Mouse (Mus musculus): ENCODE data around the gene Cd151. TPM values are rescaled to one million over a fixed set of nuclear protein-coding genes. Genes with fewer than 3 reads are reported as not detected.

The Cd151 gene
- polyA plus RNA-seq, 1 experiment from 2014 or later: 30.6 TPM

DNA sequence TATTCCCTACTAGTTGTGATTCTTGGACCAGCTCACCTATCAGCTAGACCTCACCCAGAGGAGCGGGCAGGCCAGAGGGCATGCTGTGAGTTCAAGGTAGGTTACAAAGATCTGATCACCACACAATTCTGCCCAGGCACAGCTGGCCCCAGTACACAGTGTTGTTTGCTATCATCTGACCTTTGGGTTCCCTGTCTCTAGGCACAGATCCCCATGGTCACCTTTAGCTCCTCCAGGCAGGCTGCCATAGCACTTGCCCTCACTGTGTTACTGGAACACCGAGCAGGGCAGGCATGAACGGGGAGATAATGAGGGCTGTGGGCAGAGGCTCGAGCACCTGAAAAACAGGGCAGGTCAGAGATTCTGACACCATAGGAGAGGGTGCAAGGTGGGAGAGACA, 50.4 kb downstream of the Cd151 start:
- 79% methylated on average over 4 of the region's 4 CpGs for WGBS
- H3K4me1 ChIP-seq (ENCODE audit: control insufficient read depth, insufficient read depth, low read length): no peaks in the 10 kb centered on the region
- 0 out of 2 replicates have a peak, but pooled peaks have one; percentile 38 for ATAC-seq

DNA sequence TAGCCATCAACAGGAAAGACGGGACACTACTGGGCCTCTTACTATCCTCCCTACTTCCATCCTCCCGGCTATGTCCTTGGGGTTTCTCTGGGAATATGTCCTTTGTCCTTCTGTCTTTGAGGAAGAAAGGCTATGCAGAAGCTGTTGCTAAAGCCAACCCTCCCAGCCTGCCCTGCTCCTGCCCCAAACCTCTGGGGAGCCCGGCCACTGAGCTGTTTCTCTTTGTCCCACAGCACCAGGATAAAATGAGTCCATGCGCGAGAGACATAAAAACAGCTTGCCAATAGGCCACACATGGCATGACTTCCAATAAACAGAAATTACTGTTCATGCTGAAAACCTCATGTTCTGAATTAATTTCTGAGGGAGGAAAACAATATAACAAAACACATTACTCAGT, 51.1 kb downstream of the Cd151 start:
- Histone ChIP-seq H3K4me1 (ENCODE audit: control insufficient read depth, insufficient read depth, low read length) (no peaks in the 10 kb centered on the region), H3K27ac (ENCODE audit: low read length) (no peak overlapping the region), H3K36me3 (ENCODE audit: control insufficient read depth, insufficient read depth, low read length) (no peaks in the 10 kb centered on the region), H3K4me3 (ENCODE audit: low read length) (no peak overlapping the region), H3K9me3 (ENCODE audit: control insufficient read depth, low read length) (no peaks in the 10 kb centered on the region), H3K4me2 (ENCODE audit: low read depth, low read length) (no peak overlapping the region), H3K9ac (ENCODE audit: low read depth, low read length) (no peak overlapping the region), H3K27me3 (replicated peaks; ENCODE audit: control insufficient read depth, insufficient read depth, low read length) (no peaks in the 10 kb centered on the region)
- whole genome bisulfite sequencing: 89% methylated on average over 5 of the region's 5 CpGs
- no peak for ATAC-seq

More for the DNA sequence above, 50.4 kb downstream of the Cd151 start:
- no peak overlapping the region for H3K27ac ChIP-seq (ENCODE audit: low read length)
- H3K9ac ChIP-seq (ENCODE audit: low read depth, low read length): no peak overlapping the region
- no peaks in the 10 kb centered on the region for H3K27me3 ChIP-seq (replicated peaks; ENCODE audit: control insufficient read depth, insufficient read depth, low read length)
- no peaks in the 10 kb centered on the region for H3K9me3 ChIP-seq (ENCODE audit: control insufficient read depth, low read length)
- H3K4me3 ChIP-seq (ENCODE audit: low read length): no peak overlapping the region
- H3K4me2 ChIP-seq (ENCODE audit: low read depth, low read length): no peak overlapping the region
- H3K36me3 ChIP-seq (ENCODE audit: control insufficient read depth, insufficient read depth, low read length): no peaks in the 10 kb centered on the region

DNA sequence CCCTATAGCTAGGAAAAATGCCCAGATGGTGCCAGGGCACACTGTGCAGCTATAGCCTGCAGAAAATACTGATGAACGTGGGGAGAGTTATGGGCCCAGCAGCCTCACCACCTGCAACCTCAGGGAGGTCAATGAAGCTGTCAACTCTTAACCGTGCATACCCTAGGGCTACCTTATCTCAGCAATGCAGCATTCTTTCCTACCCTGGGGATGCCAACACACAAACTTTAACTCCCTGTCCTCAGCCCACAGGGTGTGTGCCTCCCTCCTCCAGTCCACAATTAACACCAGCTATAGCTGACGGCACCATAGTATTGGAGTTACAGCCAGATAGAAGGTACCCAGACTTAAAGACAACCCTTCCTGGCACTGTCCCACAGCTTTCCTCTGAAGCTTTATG, 51.7 kb downstream of the Cd151 start:
- Histone ChIP-seq H3K27ac (ENCODE audit: low read length) (no peak overlapping the region), H3K4me3 (ENCODE audit: low read length) (no peak overlapping the region), H3K27me3 (replicated peaks; ENCODE audit: control insufficient read depth, insufficient read depth, low read length) (no peaks in the 10 kb centered on the region), H3K9ac (ENCODE audit: low read depth, low read length) (no peak overlapping the region), H3K36me3 (ENCODE audit: control insufficient read depth, insufficient read depth, low read length) (no peaks in the 10 kb centered on the region), H3K4me2 (ENCODE audit: low read depth, low read length) (no peak overlapping the region), H3K9me3 (ENCODE audit: control insufficient read depth, low read length) (no peaks in the 10 kb centered on the region), H3K4me1 (ENCODE audit: control insufficient read depth, insufficient read depth, low read length) (no peaks in the 10 kb centered on the region)
- no peak for ATAC-seq
- 70% methylated on average over 3 of the region's 3 CpGs for WGBS

DNA sequence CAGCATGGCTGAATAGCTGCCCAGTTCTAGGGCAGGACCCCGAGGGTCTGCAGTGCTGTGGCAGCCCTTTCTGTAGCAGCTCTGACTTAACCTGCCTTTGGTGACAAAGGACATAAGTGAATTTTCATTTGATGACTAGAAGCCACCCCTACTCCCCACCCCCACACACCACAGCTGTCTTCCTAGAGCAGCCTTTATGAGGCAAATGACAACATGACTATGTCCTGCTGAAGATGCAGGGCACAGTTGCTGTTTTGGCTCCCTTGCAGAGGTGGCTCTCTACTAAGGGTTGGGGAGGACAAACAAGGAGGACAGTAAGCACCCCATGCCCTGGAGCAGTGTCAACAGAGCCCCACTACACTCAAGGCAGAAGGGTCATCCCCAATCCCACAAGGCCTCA, 52.6 kb downstream of the Cd151 start:
- H3K9me3 ChIP-seq (ENCODE audit: control insufficient read depth, low read length): no peaks in the 10 kb centered on the region
- no peak for ATAC-seq
- 74% methylated on average over 1 of the region's 1 CpGs for WGBS

More for the DNA sequence above, 52.6 kb downstream of the Cd151 start:
- no peaks in the 10 kb centered on the region for H3K4me1 ChIP-seq (ENCODE audit: control insufficient read depth, insufficient read depth, low read length)
- no peak overlapping the region for H3K4me2 ChIP-seq (ENCODE audit: low read depth, low read length)
- H3K9ac ChIP-seq (ENCODE audit: low read depth, low read length): no peak overlapping the region
- no peaks in the 10 kb centered on the region for H3K36me3 ChIP-seq (ENCODE audit: control insufficient read depth, insufficient read depth, low read length)
- H3K27ac ChIP-seq (ENCODE audit: low read length): no peak overlapping the region
- no peak overlapping the region for H3K4me3 ChIP-seq (ENCODE audit: low read length)
- H3K27me3 ChIP-seq (replicated peaks; ENCODE audit: control insufficient read depth, insufficient read depth, low read length): no peaks in the 10 kb centered on the region

Other genes starting within 250 kb of the Cd151 start
- gene Phrf1, start 238.6 kb upstream of the Cd151 start, polyA plus RNA-seq (2015; fragmentation: Nextera tagmentation; extraction: Ambion mirVana): 55.2 and 56.7 TPM in 2 replicates
- 6.5 and 9.1 TPM in 2 replicates for gene Irf7, start 200.9 kb upstream of the Cd151 start, polyA plus RNA-seq (2015; fragmentation: Nextera tagmentation; extraction: Ambion mirVana)
- 167 and 234 TPM in 2 replicates for gene Cdhr5, start 190.6 kb upstream of the Cd151 start, polyA plus RNA-seq (2015; fragmentation: Nextera tagmentation; extraction: Ambion mirVana)
- 304 and 334 TPM in 2 replicates for gene Sct, start 188.3 kb upstream of the Cd151 start, polyA plus RNA-seq (2015; fragmentation: Nextera tagmentation; extraction: Ambion mirVana)
- gene Drd4, start 175.4 kb upstream of the Cd151 start, polyA plus RNA-seq (2015; fragmentation: Nextera tagmentation; extraction: Ambion mirVana): 0.23 and 0.48 TPM in 2 replicates
- 61.0 and 64.4 TPM in 2 replicates for gene Deaf1, start 139.7 kb upstream of the Cd151 start, polyA plus RNA-seq (2015; fragmentation: Nextera tagmentation; extraction: Ambion mirVana)
- 32.4 and 34.2 TPM in 2 replicates for gene Tmem80, start 139.7 kb upstream of the Cd151 start, polyA plus RNA-seq (2015; fragmentation: Nextera tagmentation; extraction: Ambion mirVana)
- 191 and 214 TPM in 2 replicates for gene Eps8l2, start 128.5 kb upstream of the Cd151 start, polyA plus RNA-seq (2015; fragmentation: Nextera tagmentation; extraction: Ambion mirVana)
- 567 and 582 TPM in 2 replicates for gene Taldo1, start 75.2 kb upstream of the Cd151 start, polyA plus RNA-seq (2015; fragmentation: Nextera tagmentation; extraction: Ambion mirVana)
- 47.5 and 48.2 TPM in 2 replicates for gene Gatd1, start 53.3 kb upstream of the Cd151 start, polyA plus RNA-seq (2015; fragmentation: Nextera tagmentation; extraction: Ambion mirVana)
- 3.2 and 4.0 TPM in 2 replicates for gene Cend1, start 37.9 kb upstream of the Cd151 start, polyA plus RNA-seq (2015; fragmentation: Nextera tagmentation; extraction: Ambion mirVana)
- gene Slc25a22, start 29.5 kb upstream of the Cd151 start, polyA plus RNA-seq (2015; fragmentation: Nextera tagmentation; extraction: Ambion mirVana): 34.6 and 37.7 TPM in 2 replicates
- gene Pidd1, start 23.4 kb upstream of the Cd151 start, polyA plus RNA-seq (2015; fragmentation: Nextera tagmentation; extraction: Ambion mirVana): 7.3 and 8.0 TPM in 2 replicates
- 1,164 and 1,258 TPM in 2 replicates for gene Rplp2, start 20.0 kb upstream of the Cd151 start, polyA plus RNA-seq (2015; fragmentation: Nextera tagmentation; extraction: Ambion mirVana)
- 45.5 and 45.7 TPM in 2 replicates for gene Pnpla2, start 12.2 kb upstream of the Cd151 start, polyA plus RNA-seq (2015; fragmentation: Nextera tagmentation; extraction: Ambion mirVana)
- gene Cracr2b, start 6.3 kb upstream of the Cd151 start, polyA plus RNA-seq (2015; fragmentation: Nextera tagmentation; extraction: Ambion mirVana): 19.3 and 21.0 TPM in 2 replicates
- gene Polr2l, start 7.7 kb downstream of the Cd151 start, polyA plus RNA-seq (2015; fragmentation: Nextera tagmentation; extraction: Ambion mirVana): 50.9 and 57.1 TPM in 2 replicates
- gene Tspan4, start 7.8 kb downstream of the Cd151 start, polyA plus RNA-seq (2015; fragmentation: Nextera tagmentation; extraction: Ambion mirVana): 58.2 and 59.2 TPM in 2 replicates
- 69.8 and 76.5 TPM in 2 replicates for gene Chid1, start 72.5 kb downstream of the Cd151 start, polyA plus RNA-seq (2015; fragmentation: Nextera tagmentation; extraction: Ambion mirVana)
- 89.4 and 103 TPM in 2 replicates for gene Ap2a2, start 94.8 kb downstream of the Cd151 start, polyA plus RNA-seq (2015; fragmentation: Nextera tagmentation; extraction: Ambion mirVana)
- gene Muc6, start 187.9 kb downstream of the Cd151 start, polyA plus RNA-seq (2015; fragmentation: Nextera tagmentation; extraction: Ambion mirVana): 0.24 and 0.28 TPM in 2 replicates
- 22.1 and 28.5 TPM in 2 replicates for gene Muc2, start 222.9 kb downstream of the Cd151 start, polyA plus RNA-seq (2015; fragmentation: Nextera tagmentation; extraction: Ambion mirVana)